Mouse (Mus musculus) left cerebral cortex, postnatal 36 days (tissue): ENCODE measurements at regions not wholly inside any gene's neighbourhood (a gene's known extent, or its start where the extent isn't known, plus 50 kb on each side); places are given as distances from the start of the nearest gene placed in this dataset.

Experiments
- DNase-seq, 2 experiments: peaks; one replicate each; pipeline ENCODE4 v3.0.0; 2021 to 2022; ENCODE audit warnings: low spot score in 2 of 2, mixed read lengths in 1 of 2
- intact Hi-C: fragments of 180-260 bp; cut with DNase I; formaldehyde crosslinking; loops from one replicate; pipeline ENCODE4 v1.15.1; 2025

GRCm38 (mm10) chr17:83159634-83160033, 55.5 kb upstream of the Pkdcc start:
- intact Hi-C loops = no loop called here
- no peak for DNase-seq

DNA sequence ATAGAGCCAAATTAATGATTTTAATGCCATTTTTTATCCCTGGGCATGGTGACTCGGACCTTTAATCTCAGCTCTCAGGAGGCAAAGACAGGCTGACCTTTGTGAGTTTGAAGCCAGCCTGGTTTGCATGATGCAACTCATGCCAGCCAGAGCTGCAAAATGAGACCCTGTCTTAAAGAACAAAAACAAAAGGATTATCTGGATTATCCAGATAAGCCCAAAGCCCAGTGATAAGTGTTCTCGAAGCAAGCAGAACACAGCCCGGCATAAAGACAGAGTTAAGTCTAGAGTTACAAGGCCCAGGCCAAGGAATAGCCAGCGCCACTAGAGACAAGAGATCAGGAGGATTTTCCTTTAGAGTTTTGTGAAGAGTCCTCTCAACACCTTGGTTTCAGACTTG, 54.8 kb upstream of the Pkdcc start:
- intact Hi-C loops = no loop called here
- DNase-seq = no peak

DNA sequence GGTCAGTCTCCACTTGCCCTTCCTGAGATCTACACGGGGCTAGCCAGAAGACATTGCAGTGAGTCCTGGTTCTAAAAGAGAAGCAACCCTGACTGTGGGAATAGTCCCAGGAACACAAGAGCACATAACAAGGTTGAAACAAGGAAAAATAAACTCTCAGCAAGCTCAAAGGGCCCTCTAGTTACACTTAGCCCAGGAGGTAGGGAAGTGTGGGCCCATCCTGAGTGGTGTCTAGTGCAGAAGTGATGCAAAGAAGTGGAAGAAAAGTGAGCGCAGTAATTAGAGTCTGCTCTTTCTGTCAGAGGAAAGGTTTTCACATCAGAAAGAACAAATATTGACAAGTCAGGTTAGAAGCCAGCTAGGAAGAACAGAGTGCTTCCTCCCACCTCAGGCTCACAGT, 53.4 kb upstream of the Pkdcc start:
- intact Hi-C loops = no loop called here
- no peak for DNase-seq

DNA sequence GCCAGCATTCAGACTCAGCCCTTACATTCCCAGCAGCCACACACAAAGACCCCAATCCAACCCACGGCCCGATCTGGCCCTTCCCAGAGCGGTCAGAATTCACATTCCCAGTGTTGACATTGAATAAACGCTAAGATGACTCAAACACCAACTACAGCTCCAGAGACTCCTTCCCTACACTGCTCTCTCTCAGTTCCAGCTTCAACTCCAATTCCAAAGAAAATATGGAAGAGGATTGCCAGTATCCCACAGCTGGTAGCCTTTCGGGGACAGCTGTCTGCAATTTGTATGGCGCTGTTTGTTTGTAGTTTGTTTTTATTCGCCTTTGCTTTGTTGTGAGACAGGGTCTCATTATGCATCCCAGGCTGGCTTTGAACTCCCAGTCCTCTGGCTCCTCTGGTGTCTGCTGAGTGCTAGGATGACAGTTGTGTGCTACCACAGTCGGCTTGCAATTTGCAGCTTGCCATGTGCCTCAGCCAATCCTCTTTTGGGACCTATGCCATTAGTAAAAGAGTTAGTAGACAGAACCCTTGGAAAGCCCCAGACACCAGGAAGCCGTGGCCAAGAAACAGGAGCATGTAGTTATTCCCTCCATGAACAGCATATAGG, 51.0 kb upstream of the Pkdcc start:
- DNase-seq = no peak
- intact Hi-C loops = no loop called here

DNA sequence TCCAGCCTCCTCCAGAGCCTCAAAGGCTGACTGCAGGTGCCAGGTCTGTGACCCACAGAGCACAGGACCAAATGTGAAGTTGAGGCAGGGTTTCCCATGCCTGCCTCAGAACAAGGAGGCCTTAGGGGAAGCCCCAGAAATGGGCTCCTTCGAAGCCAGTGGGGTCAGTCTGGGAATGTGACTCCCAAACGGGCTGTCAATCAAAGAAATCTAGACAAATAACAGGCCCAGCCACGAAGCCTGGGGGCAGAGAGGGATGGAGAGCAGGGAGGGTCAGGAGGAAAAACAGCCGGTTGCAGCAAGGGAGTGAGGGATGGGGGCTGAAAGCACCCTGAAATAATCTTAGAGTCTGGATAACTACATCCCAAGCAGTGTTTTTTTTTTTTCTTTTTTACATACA, 50.4 kb upstream of the Pkdcc start:
- no peak for DNase-seq
- intact Hi-C loops = no loop called here

DNA sequence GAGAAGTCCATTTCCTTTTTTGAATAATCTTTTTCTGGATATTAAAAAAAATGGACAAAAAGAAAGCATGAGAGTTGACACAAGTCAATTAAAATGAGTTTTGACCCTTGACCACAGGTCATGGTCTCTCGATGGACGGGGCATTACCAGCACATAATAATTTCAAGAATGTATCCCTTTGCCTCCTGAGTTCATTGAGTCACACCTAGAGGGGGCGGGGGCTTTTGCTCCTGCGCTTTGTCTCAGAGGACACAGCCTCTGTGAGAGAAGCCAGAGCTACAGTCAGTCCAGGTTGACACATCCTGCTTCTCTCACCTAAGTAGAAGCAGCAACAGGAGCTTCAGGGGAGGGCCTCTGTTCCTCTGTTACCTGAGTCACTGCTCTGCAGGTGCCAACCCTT, 50.0 kb upstream of the Pkdcc start:
- DNase-seq = no peak
- intact Hi-C loops = no loop called here
